Mouse (Mus musculus) CH12.LX (cell line): ENCODE results near the gene Ndufa13. TPM values are rescaled to one million over a fixed set of nuclear protein-coding genes. Genes with fewer than 3 reads are reported as not detected.

ENCODE experiments used
- DNase-seq: peaks from one replicate; pipeline ENCODE4 v3.0.0-alpha.2; 2013; ENCODE audit errors: extremely low read depth
- H3K27ac ChIP-seq: 2 replicates; pipeline ENCODE4 v1.5.1; 2012; ENCODE audit warnings: low read depth, mild to moderate bottlenecking, control low read depth, moderate library complexity; ENCODE audit not compliant: insufficient read depth
- H3K27me3 ChIP-seq: replicated peaks from 2 replicates; pipeline ENCODE3; 2012; ENCODE audit warnings: inconsistent platforms
- H3K36me3 ChIP-seq, 2 experiments: replicated peaks in 1 of 2; 2 replicates each; pipeline versions ENCODE3 to v1.6.1; 2012; ENCODE audit warnings: inconsistent platforms in 1 of 2, low read length in 1 of 2, mild to moderate bottlenecking in 1 of 2, mixed read lengths in 1 of 2, moderate library complexity in 1 of 2; ENCODE audit not compliant: control insufficient read depth in 1 of 2, insufficient read depth in 1 of 2
- H3K4me1 ChIP-seq, 2 experiments: 2 replicates each; pipeline ENCODE4 v1.6.1; 2012; ENCODE audit warnings: inconsistent platforms in 1 of 2, moderate library complexity in 1 of 2; ENCODE audit not compliant: insufficient read depth in 2 of 2, control insufficient read depth in 1 of 2
- H3K4me2 ChIP-seq: 2 replicates; pipeline ENCODE4 v1.6.1; 2012; ENCODE audit warnings: low read depth, mild to moderate bottlenecking, control low read depth; ENCODE audit not compliant: poor library complexity, insufficient read depth, severe bottlenecking
- H3K4me3 ChIP-seq, 3 experiments: fragments of 150-350 bp in 1 of 3; sonication (generic) in 1 of 3; replicated peaks in 1 of 3; 2 replicates each; pipeline versions ENCODE3 to v1.5.1; 2011 to 2012; ENCODE audit warnings: low read depth in 2 of 3, low read length in 2 of 3, mild to moderate bottlenecking in 2 of 3, moderate library complexity in 2 of 3, control low read depth in 1 of 3, improper control_type of control experiment in 1 of 3, inconsistent platforms in 1 of 3, mixed read lengths in 1 of 3; ENCODE audit not compliant: poor library complexity in 1 of 3
- H3K79me2 ChIP-seq: replicated peaks from 2 replicates; pipeline ENCODE4 v1.6.1; 2012; ENCODE audit warnings: mild to moderate bottlenecking, moderate library complexity; ENCODE audit not compliant: control insufficient read depth, poor library complexity, insufficient read depth, severe bottlenecking; ENCODE audit errors: extremely low read depth
- H3K9ac ChIP-seq: 2 replicates; pipeline ENCODE4 v1.6.1; 2012; ENCODE audit warnings: low read depth, mild to moderate bottlenecking, control low read depth, moderate library complexity; ENCODE audit not compliant: insufficient read depth
- H3K9me3 ChIP-seq: replicated peaks from 2 replicates; pipeline ENCODE3; 2012; ENCODE audit warnings: low read length, inconsistent platforms, mixed read lengths
- BHLHE40 ChIP-seq: IDR thresholded peaks from 2 replicates; pipeline ENCODE4 v1.6.1; 2011; ENCODE audit warnings: mild to moderate bottlenecking, low read depth, low read length, improper control_type of control experiment
- CHD2 ChIP-seq: IDR thresholded peaks from 2 replicates; pipeline ENCODE4 v1.6.1; 2011; ENCODE audit warnings: low read length, improper control_type of control experiment
- CTCF ChIP-seq, 2 experiments: IDR thresholded peaks in 1 of 2; conservative IDR thresholded peaks in 1 of 2; 2 replicates each; pipeline ENCODE4 v1.5.1; 2011 to 2012; ENCODE audit warnings: low read depth in 2 of 2, low read length in 2 of 2, improper control_type of control experiment in 1 of 2, inconsistent platforms in 1 of 2, mild to moderate bottlenecking in 1 of 2, moderate library complexity in 1 of 2
- ELF1 ChIP-seq: IDR thresholded peaks from 2 replicates; pipeline ENCODE4 v1.6.1; 2014; ENCODE audit warnings: low read depth, mild to moderate bottlenecking, inconsistent platforms, low read length, improper control_type of control experiment
- ETS1 ChIP-seq: conservative IDR thresholded peaks from 2 replicates; pipeline ENCODE4 v1.6.1; 2012; ENCODE audit warnings: low read depth, mild to moderate bottlenecking, inconsistent platforms, low read length, improper control_type of control experiment, moderate library complexity
- GABPA ChIP-seq: IDR thresholded peaks from 2 replicates; pipeline ENCODE4 v1.6.1; 2012; ENCODE audit warnings: low read depth, low read length, improper control_type of control experiment, inconsistent platforms; ENCODE audit not compliant: insufficient replicate concordance
- HCFC1 ChIP-seq: IDR thresholded peaks from 2 replicates; pipeline ENCODE4 v1.6.1; 2012; ENCODE audit warnings: low read depth, mild to moderate bottlenecking, inconsistent platforms, low read length, improper control_type of control experiment
- KAT2A ChIP-seq: IDR thresholded peaks from 2 replicates; pipeline ENCODE4 v1.6.1; 2012; ENCODE audit warnings: low read length, improper control_type of control experiment, inconsistent platforms; ENCODE audit not compliant: insufficient replicate concordance
- MAZ ChIP-seq: IDR thresholded peaks from 2 replicates; pipeline ENCODE4 v1.6.1; 2012; ENCODE audit warnings: low read depth, mild to moderate bottlenecking, inconsistent platforms, low read length, improper control_type of control experiment, moderate library complexity
- MEF2A ChIP-seq: IDR thresholded peaks from 2 replicates; pipeline ENCODE4 v1.6.1; 2014; ENCODE audit warnings: low read depth, mild to moderate bottlenecking, inconsistent platforms, low read length, improper control_type of control experiment, borderline replicate concordance
- MXI1 ChIP-seq: IDR thresholded peaks from 2 replicates; pipeline ENCODE4 v1.6.1; 2011; ENCODE audit warnings: mild to moderate bottlenecking, low read depth, low read length, improper control_type of control experiment
- MYC ChIP-seq: IDR thresholded peaks from 2 replicates; pipeline ENCODE4 v1.6.1; 2011; ENCODE audit warnings: low read depth, mild to moderate bottlenecking, improper control_type of control experiment, low read length
- NELFE ChIP-seq: IDR thresholded peaks from 2 replicates; pipeline ENCODE4 v1.6.1; 2011; ENCODE audit warnings: low read depth, low read length, improper control_type of control experiment
- NRF1 ChIP-seq: IDR thresholded peaks from 2 replicates; pipeline ENCODE4 v1.6.1; 2014; ENCODE audit warnings: low read depth, mild to moderate bottlenecking, inconsistent platforms, low read length, improper control_type of control experiment, moderate library complexity
- PAX5 ChIP-seq: IDR thresholded peaks from 2 replicates; pipeline ENCODE4 v1.6.1; 2012; ENCODE audit warnings: low read length, inconsistent platforms, mixed read lengths
- POLR2A ChIP-seq: IDR thresholded peaks from 2 replicates; pipeline ENCODE4 v1.6.1; 2011; ENCODE audit warnings: low read depth, mild to moderate bottlenecking, improper control_type of control experiment, low read length
- RAD21 ChIP-seq: IDR thresholded peaks from 2 replicates; pipeline ENCODE4 v1.6.1; 2011; ENCODE audit warnings: low read depth, mild to moderate bottlenecking, low read length, improper control_type of control experiment, moderate library complexity
- RCOR1 ChIP-seq: conservative IDR thresholded peaks from 2 replicates; pipeline ENCODE4 v1.6.1; 2012; ENCODE audit warnings: low read depth, mild to moderate bottlenecking, inconsistent platforms, low read length, improper control_type of control experiment
- SMC3 ChIP-seq: IDR thresholded peaks from 2 replicates; pipeline ENCODE4 v1.6.1; 2011; ENCODE audit warnings: low read depth, low read length, improper control_type of control experiment
- TBP ChIP-seq: conservative IDR thresholded peaks from 2 replicates; pipeline ENCODE4 v1.6.1; 2011; ENCODE audit warnings: low read depth, low read length, improper control_type of control experiment
- TCF12 ChIP-seq: IDR thresholded peaks from 2 replicates; pipeline ENCODE4 v1.6.1; 2014; ENCODE audit warnings: low read depth, mild to moderate bottlenecking, inconsistent platforms, low read length, improper control_type of control experiment
- UBTF ChIP-seq: IDR thresholded peaks from 2 replicates; pipeline ENCODE4 v1.6.1; 2012; ENCODE audit warnings: low read depth, mild to moderate bottlenecking, inconsistent platforms, low read length, improper control_type of control experiment, moderate library complexity
- ZKSCAN1 ChIP-seq: IDR thresholded peaks from 2 replicates; pipeline ENCODE4 v1.6.1; 2012; ENCODE audit warnings: low read depth, inconsistent platforms, low read length, improper control_type of control experiment, borderline replicate concordance
- ZMIZ1 ChIP-seq: IDR thresholded peaks from 2 replicates; pipeline ENCODE4 v1.6.1; 2012; ENCODE audit warnings: low read depth, mild to moderate bottlenecking, inconsistent platforms, low read length, improper control_type of control experiment
- dilution Hi-C: fragments of 300-500 bp; cut with MboI; formaldehyde crosslinking; loops from 2 replicates; pipeline ENCODE4 v1.14.3; 2020; ENCODE audit warnings: low sequenced_read_pairs; ENCODE audit not compliant: extremely low pct_unique_long_range_greater_than_20kb, extremely low pct_ligation_motif_present
- in situ Hi-C: fragments of 300-500 bp; cut with MboI; formaldehyde crosslinking; loops from 3 replicates; pipeline ENCODE4 v1.14.3; 2019; ENCODE audit warnings: low sequenced_read_pairs, low pct_ligation_motif_present, low pct_unique_long_range_greater_than_20kb, mixed read lengths
- polyA plus RNA-seq: library from polyadenylated mRNA; unstranded; fragments of >175 nt; gene quantifications from 2 replicates; pipeline ENCODE4 v1.2.1, GENCODE M21; 2012; ENCODE audit warnings: low read depth; ENCODE audit not compliant: insufficient read length
- total RNA-seq, 2 experiments: library from RNA; depleted of rRNA; stranded (reverse); fragments of 300-350 nt in 1 of 2; fragments of >200 nt in 1 of 2; gene quantifications; 2 replicates each; pipeline ENCODE4 v1.2.3; 2012 to 2014

Ndufa13 gene
- total and polyA plus RNA-seq, 3 experiments = 74.7 to 177 (median 90.1) TPM

- Histone ChIP-seq H3K4me2 (no peak overlapping the region), H3K27ac (no peak overlapping the region), H3K4me3 (no peak overlapping the region), H3K79me2 (peaks cover 32% of the 10 kb centered on the region), H3K36me3 (peaks cover 45 to 97% of the 10 kb centered on the region in 2 experiments), H3K9me3 (no peaks in the 10 kb centered on the region), H3K9ac (no peak overlapping the region), H3K4me1 (peaks cover 21 to 38% of the 10 kb centered on the region in 2 experiments), H3K27me3 (no peaks in the 10 kb centered on the region)
- dilution Hi-C loops = no loop called here
- DNase-seq = peak; percentile 76
- in situ Hi-C loops = no loop called here
- TF ChIP-seq SMC3 (peak; percentile 37), RAD21 (peak; percentile 32), MYC (no peak), ZMIZ1 (no peak), MEF2A (no peak), CTCF (conservative IDR thresholded peaks at IDR 0.05 in 1 of 2, IDR thresholded peaks at IDR 0.05 in 1 of 2; ENCODE audit: low read depth in 2 of 2, low read length in 2 of 2) (peak; percentile 48 to 66), POLR2A (0 out of 2 replicates have a peak, but pooled peaks have one; percentile 4)
These were observed 8.5 kb downstream of the Ndufa13 start for GRCm38 (mm10) chr8:69893863-69894262.

GRCm38 (mm10) chr8:69890813-69891241, 11.5 kb downstream of the Ndufa13 start:
- peaks cover 35 to 84% of the 10 kb centered on the region in 2 experiments for H3K36me3 ChIP-seq
- no peak overlapping the region for H3K4me3 ChIP-seq
- H3K9ac ChIP-seq = no peak overlapping the region
- H3K27me3 ChIP-seq = no peaks in the 10 kb centered on the region
- TF ChIP-seq CTCF (conservative IDR thresholded peaks at IDR 0.05 in 1 of 2, IDR thresholded peaks at IDR 0.05 in 1 of 2; ENCODE audit: low read depth in 2 of 2, low read length in 2 of 2) (peak in 1 of 2 experiments; percentile 47; a peak in 2 of 4 replicates), TCF12 (no peak), ZKSCAN1 (no peak), MEF2A (no peak), MXI1 (no peak), NELFE (no peak), PAX5 (no peak), SMC3 (peak; percentile 28; the same call in 1 of the 2 replicates)
- in situ Hi-C loops (no loop called here), dilution Hi-C loops (no loop called here)
- H3K27ac ChIP-seq = no peak overlapping the region
- DNase-seq = no peak
- peaks cover 5% of the 10 kb centered on the region for H3K79me2 ChIP-seq
- no peaks in the 10 kb centered on the region for H3K9me3 ChIP-seq
- peaks cover 11 to 18% of the 10 kb centered on the region in 2 experiments for H3K4me1 ChIP-seq
- H3K4me2 ChIP-seq = no peak overlapping the region

DNA sequence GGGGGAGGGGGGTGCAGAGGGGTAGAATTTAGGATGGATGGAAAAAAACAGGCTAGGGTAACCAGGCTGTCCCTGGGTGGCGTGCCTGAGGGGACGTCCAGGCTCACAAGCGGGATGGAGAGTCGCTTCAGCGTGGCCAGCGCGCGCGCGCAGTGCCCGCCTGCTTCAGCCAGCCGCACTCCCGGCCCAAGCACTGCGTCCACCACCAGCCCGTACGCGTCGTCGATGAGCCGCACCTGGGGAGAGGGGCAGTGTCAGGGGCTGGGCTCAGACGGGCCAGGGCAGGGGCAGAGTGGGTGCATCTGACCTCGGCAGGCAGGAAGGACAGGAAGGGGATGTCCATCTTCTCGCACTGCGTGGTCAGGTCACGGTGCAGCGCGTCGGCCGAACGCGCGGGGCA, 13.5 kb downstream of the Ndufa13 start:
- no peaks in the 10 kb centered on the region for H3K79me2 ChIP-seq
- TF ChIP-seq ETS1 (no peak), UBTF (no peak), POLR2A (no peak), BHLHE40 (no peak), GABPA (no peak), PAX5 (no peak), TBP (no peak), KAT2A (no peak), HCFC1 (no peak), ZKSCAN1 (no peak), ELF1 (no peak), CHD2 (no peak), MXI1 (no peak), NELFE (no peak), SMC3 (no peak), MAZ (no peak), RCOR1 (no peak), NRF1 (no peak)
- TF ChIP-seq, all 38 proteins: peak for 0
- Histone ChIP-seq H3K36me3 (peaks cover 24 to 65% of the 10 kb centered on the region in 2 experiments), H3K4me2 (no peak overlapping the region), H3K9me3 (no peaks in the 10 kb centered on the region), H3K27me3 (no peaks in the 10 kb centered on the region), H3K4me3 (peak overlapping the region in 1 of 3 experiments; percentile 24), H3K27ac (no peak overlapping the region), H3K4me1 (peaks cover 2 to 15% of the 10 kb centered on the region in 2 experiments; a peak in 2 of 4 replicates), H3K9ac (no peak overlapping the region)
- dilution Hi-C loops = no loop called here
- in situ Hi-C loops = no loop called here
- no peak for DNase-seq
